Mouse (Mus musculus) liver, embryonic 11.5 days (tissue): ENCODE data around the gene Nol4l. TPM values are rescaled to one million over a fixed set of nuclear protein-coding genes. Genes with fewer than 3 reads are reported as not detected.
"Not testable (repeated sequence)": the region's sequence is repeated elsewhere in the genome, so short reads cannot be mapped to it uniquely, and the experiment has no call there.

Source experiments
- ATAC-seq: fragments of 200-750 bp; cut with Nextera tagmentation; replicated peaks from 2 replicates; pipeline ENCODE4 v1.8.0; 2017; ENCODE audit warnings: moderate number of reproducible peaks, mild to moderate bottlenecking, moderate TSS enrichment, moderate library complexity; ENCODE audit not compliant: low FRiP score
- DNase-seq: peaks from one replicate; pipeline ENCODE4 v3.0.0-alpha.2; 2017; ENCODE audit warnings: low spot score
- H3K27ac ChIP-seq: fragments of 300-500 bp; sonication (generic); 2 replicates; pipeline ENCODE4 v1.5.1; 2014; ENCODE audit warnings: mild to moderate bottlenecking, low read depth, low read length, control low read depth
- H3K27me3 ChIP-seq: fragments of 300-500 bp; sonication (generic); replicated peaks from 2 replicates; pipeline ENCODE4 v1.6.1; 2014; ENCODE audit warnings: low read length, mixed read lengths; ENCODE audit not compliant: control insufficient read depth, insufficient read depth
- H3K36me3 ChIP-seq: fragments of 300-500 bp; sonication (generic); 2 replicates; pipeline ENCODE4 v1.6.1; 2014; ENCODE audit warnings: mild to moderate bottlenecking, low read length, moderate library complexity, mixed read lengths; ENCODE audit not compliant: control insufficient read depth, insufficient read depth
- H3K4me1 ChIP-seq: fragments of 300-500 bp; sonication (generic); replicated peaks from 2 replicates; pipeline ENCODE4 v1.6.1; 2014; ENCODE audit warnings: low read length, mixed read lengths; ENCODE audit not compliant: control insufficient read depth, insufficient read depth
- H3K4me2 ChIP-seq: fragments of 300-500 bp; sonication (generic); 2 replicates; pipeline ENCODE4 v1.6.1; 2014; ENCODE audit warnings: mild to moderate bottlenecking, control low read depth, moderate library complexity
- H3K4me3 ChIP-seq: fragments of 300-500 bp; sonication (generic); 2 replicates; pipeline ENCODE4 v1.5.1; 2014; ENCODE audit warnings: low read depth, low read length, control low read depth
- H3K9ac ChIP-seq: fragments of 300-500 bp; sonication (generic); 2 replicates; pipeline ENCODE4 v1.6.1; 2014; ENCODE audit warnings: low read depth, low read length, control low read depth
- H3K9me3 ChIP-seq: fragments of 300-500 bp; sonication (generic); 2 replicates; pipeline ENCODE4 v1.6.1; 2016; ENCODE audit warnings: low read length, inconsistent platforms, mixed read lengths; ENCODE audit not compliant: control insufficient read depth
- WGBS: fragments of 180-500 bp; shearing (Covaris S2); extraction: QIAGEN DNeasy Blood & Tissue Kit; methylation state at CpG from one replicate; pipeline ENCODE4 v1.1.7; 2014; 5-methylcytosine and 5-hydroxymethylcytosine counted together
- polyA plus RNA-seq: library from polyadenylated mRNA; unstranded; fragments of >200 nt; fragmentation: Nextera tagmentation; extraction: Ambion mirVana; gene quantifications from 2 replicates; pipeline ENCODE4 v1.2.1, GENCODE M21; 2014

The Nol4l gene
- polyA plus RNA-seq, 1 experiment from 2014 or later = 15.8 TPM

GRCm38 (mm10) chr2:153380479-153380878 lies 149.3 kb downstream of the Nol4l start:
- no peak overlapping the region for H3K27ac ChIP-seq
- peaks cover 11% of the 10 kb centered on the region for H3K36me3 ChIP-seq
- H3K9me3 ChIP-seq = no peaks in the 10 kb centered on the region
- H3K27me3 ChIP-seq = no peaks in the 10 kb centered on the region
- H3K4me2 ChIP-seq = no peak overlapping the region
- 0 out of 2 replicates have a peak, but pooled peaks have one; percentile 51 for ATAC-seq
- WGBS = 75% methylated on average over 1 of the region's 1 CpGs
- H3K4me3 ChIP-seq = no peak overlapping the region
- H3K9ac ChIP-seq = no peak overlapping the region
- DNase-seq = no peak
- H3K4me1 ChIP-seq = no peaks in the 10 kb centered on the region; the same call in 1 of the 2 replicates

DNA sequence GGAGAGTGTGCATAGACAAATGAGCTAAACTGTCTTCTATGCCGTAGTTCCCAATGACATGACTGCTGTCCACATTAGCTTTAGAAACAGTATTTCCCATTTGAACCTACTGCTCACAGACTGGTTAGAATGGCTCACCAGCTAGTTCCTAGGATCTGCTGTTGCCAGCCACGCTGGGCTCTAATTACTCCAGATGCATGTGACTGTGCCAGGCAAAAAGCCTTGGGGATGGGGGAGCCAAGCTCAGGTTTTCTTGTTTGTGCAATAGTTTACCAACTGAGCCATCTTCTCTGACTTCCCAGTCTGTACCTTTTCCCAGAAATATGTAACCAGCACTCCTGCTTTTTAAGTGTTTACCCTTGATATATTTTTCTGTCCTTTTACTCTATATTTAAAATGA lies 154.4 kb downstream of the Nol4l start:
- Histone ChIP-seq H3K36me3 (no peaks in the 10 kb centered on the region; the same call in 1 of the 2 replicates), H3K9me3 (no peaks in the 10 kb centered on the region), H3K4me3 (no peak overlapping the region), H3K4me1 (no peaks in the 10 kb centered on the region; the same call in 1 of the 2 replicates), H3K27me3 (no peaks in the 10 kb centered on the region), H3K9ac (no peak overlapping the region), H3K27ac (no peak overlapping the region), H3K4me2 (no peak overlapping the region)
- 95% methylated on average over 2 of the region's 2 CpGs for WGBS
- no peak for DNase-seq
- ATAC-seq = no peak

- Histone ChIP-seq H3K4me1 (no peaks in the 10 kb centered on the region), H3K9ac (no peak overlapping the region), H3K27me3 (no peaks in the 10 kb centered on the region), H3K9me3 (no peaks in the 10 kb centered on the region), H3K27ac (no peak overlapping the region), H3K4me3 (no peak overlapping the region), H3K36me3 (peaks cover 24% of the 10 kb centered on the region), H3K4me2 (no peak overlapping the region)
- DNase-seq (no peak), ATAC-seq (no peak)
Measured at GRCm38 (mm10) chr2:153370871-153371270, 158.9 kb downstream of the Nol4l start.

DNA sequence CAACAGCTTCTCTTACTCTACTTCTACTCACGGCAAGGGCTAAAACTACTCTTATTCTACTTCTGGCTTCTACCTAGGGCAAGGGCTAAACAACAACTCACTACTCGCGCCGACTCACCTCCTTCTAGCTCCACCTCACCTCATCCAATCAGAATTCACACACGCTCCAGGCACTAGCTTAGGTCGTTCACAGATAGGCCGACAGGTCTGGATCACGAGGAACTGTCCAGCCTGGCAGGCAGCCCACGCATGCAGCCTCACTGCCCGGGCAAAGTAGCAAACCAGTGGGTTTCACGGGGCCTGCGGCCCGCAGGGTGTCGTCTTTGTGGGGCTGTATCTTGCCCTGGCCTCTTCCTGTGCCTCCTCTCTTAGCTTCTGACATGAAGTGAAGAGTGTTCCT lies 165.2 kb downstream of the Nol4l start:
- H3K27me3 ChIP-seq, H3K4me3 ChIP-seq, H3K27ac ChIP-seq, DNase-seq, H3K4me1 ChIP-seq, H3K4me2 ChIP-seq, ATAC-seq, H3K9me3 ChIP-seq, H3K9ac ChIP-seq: not testable (repeated sequence)
- WGBS = 85% methylated on average over 14 of the region's 14 CpGs
- peaks cover 44% of the 10 kb centered on the region for H3K36me3 ChIP-seq

DNA sequence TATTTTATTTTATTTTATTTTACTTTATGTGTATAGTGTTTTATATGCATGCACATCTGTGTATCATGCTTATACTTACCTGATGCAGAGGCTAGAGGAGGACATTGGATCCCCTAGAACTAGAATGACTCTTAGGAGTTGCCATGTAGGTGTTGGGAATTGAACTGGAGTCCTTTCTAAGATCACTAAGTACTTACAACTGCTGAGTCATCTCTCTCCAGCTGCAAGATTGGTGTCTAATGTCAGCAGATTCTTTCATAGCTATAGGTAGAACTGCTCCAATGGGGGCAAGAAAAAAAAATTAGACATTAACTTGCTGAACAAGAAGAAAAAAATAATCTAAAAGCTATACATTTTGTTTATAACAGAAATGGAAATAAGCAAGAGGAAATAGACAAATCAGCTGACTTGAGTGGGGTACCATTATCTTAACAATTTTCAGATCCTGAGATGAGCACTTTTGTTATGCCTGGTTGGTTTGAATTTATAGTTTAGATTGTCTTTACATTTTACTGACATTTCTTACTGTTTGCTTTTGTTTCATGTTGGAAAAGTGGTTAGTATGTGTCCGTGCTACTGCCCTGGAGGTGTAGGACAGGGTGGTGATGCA lies 168.6 kb downstream of the Nol4l start:
- ATAC-seq (no peak), DNase-seq (no peak)
- Histone ChIP-seq H3K9ac (no peak overlapping the region), H3K27me3 (no peaks in the 10 kb centered on the region), H3K27ac (no peak overlapping the region; the same call in 1 of the 2 replicates), H3K9me3 (no peaks in the 10 kb centered on the region), H3K4me2 (no peak overlapping the region), H3K36me3 (peaks cover 48% of the 10 kb centered on the region), H3K4me1 (no peaks in the 10 kb centered on the region), H3K4me3 (no peak overlapping the region)
- WGBS = 91% methylated on average over 1 of the region's 1 CpGs

Other genes with a start within 250 kb of the Nol4l start
- gene Kif3b, start 238.6 kb downstream of the Nol4l start, polyA plus RNA-seq = 3.2 and 3.5 TPM in 2 replicates
- 13.6 and 15.1 TPM in 2 replicates for gene Asxl1, start 184.1 kb downstream of the Nol4l start, polyA plus RNA-seq
- not detected in 2 replicates for gene 4930404H24Rik, start 37.2 kb downstream of the Nol4l start, polyA plus RNA-seq
- gene Commd7, start 102.8 kb upstream of the Nol4l start, polyA plus RNA-seq = 65.1 and 66.8 TPM in 2 replicates
- gene Dnmt3b, start 119.5 kb upstream of the Nol4l start, polyA plus RNA-seq = 27.2 and 27.8 TPM in 2 replicates
- 0.49 and 0.77 TPM in 2 replicates for gene Dnmt3c, start 166.7 kb upstream of the Nol4l start, polyA plus RNA-seq
- 235 and 274 TPM in 2 replicates for gene Mapre1, start 211.3 kb upstream of the Nol4l start, polyA plus RNA-seq
- gene Efcab8, start 250.0 kb upstream of the Nol4l start, polyA plus RNA-seq = 0.07 TPM in 1 of 2 replicates, not detected in the other